Mouse (Mus musculus) left cerebral cortex, postnatal 4 days (tissue): ENCODE measurements at regions not wholly inside any gene's neighbourhood (a gene's known extent, or its start where the extent isn't known, plus 50 kb on each side); places are given as distances from the start of the nearest gene placed in this dataset.
A peak's percentile ranks its signal among the peaks of the same experiment; 100 is the strongest.
"Not testable (repeated sequence)": the region's sequence is repeated elsewhere in the genome, so short reads cannot be mapped to it uniquely, and the experiment has no call there.

ENCODE experiments used
- DNase-seq: peaks from one replicate; pipeline ENCODE4 v3.0.0-alpha.2; 2022
- intact Hi-C: fragments of 180-260 bp; cut with DNase I; formaldehyde crosslinking; loops from one replicate; pipeline ENCODE4 v1.15.1; 2025

- intact Hi-C loops = not testable (repeated sequence)
- DNase-seq = peak; percentile 4
Measured at GRCm38 (mm10) chr12:24252071-24252874, 155.2 kb upstream of the 9030624G23Rik start.
